In the genomic region with DNA sequence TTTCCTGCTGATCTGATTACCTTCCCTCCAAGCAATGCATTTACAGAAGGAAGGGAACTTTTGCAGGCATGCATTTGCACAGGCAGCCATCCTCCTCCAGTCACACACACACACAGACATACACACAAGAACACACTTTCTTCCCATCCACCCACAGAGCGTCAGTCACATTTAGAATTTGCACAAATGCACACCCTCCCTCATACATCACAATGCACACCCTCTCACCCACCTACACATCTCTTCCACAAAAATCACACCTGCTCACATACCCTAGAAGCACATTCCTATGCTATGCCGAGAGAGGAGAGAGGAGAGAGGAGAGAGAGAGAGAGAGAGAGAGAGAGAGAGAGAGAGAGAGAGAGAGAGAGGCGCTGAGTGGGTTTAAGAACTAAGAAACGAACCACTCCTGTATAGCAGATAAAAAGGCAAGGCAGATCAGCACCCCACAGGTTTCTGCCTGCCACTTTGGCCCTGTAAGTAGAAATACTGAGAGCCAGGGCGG, we compare ENCODE assay signal across 8 mouse cellular contexts. TPM values are rescaled to one million over a fixed set of nuclear protein-coding genes. Genes with fewer than 3 reads are reported as not detected.
DNase-seq lines count a peak whose midpoint lies in the region; ATAC-seq and TF ChIP-seq lines count a peak whose summit lies in the region.

A gene (plus strand): TSS at position 455 of the 505 bp plus-strand sequence.

- no peak for ATAC-seq in heart, embryonic 15.5 days (replicated peaks; ENCODE audit: insufficient number of reproducible peaks, insufficient read depth, low FRiP score, low read depth)
- ATAC-seq in forebrain, embryonic 15.5 days (replicated peaks) = no peak
- no peak for ATAC-seq in limb, embryonic 11.5 days (ENCODE audit: insufficient number of reproducible peaks, low FRiP score, low TSS enrichment, low read depth)
- no peak for ATAC-seq in megakaryocyte-erythroid progenitor cell, adult 5-6 weeks (replicated peaks; ENCODE audit: low FRiP score, low TSS enrichment, poor library complexity, severe bottlenecking)

- intact Hi-C loops in heart, postnatal 10 days (cut with DNase I) = loop anchor here (10.0 kb wide), 1 partner anchor 147 kb away; no protein-coding TSS in a partner anchor

- H3K4me1 ChIP-seq in heart, embryonic 15.5 days (replicated peaks) = peaks cover 29% of the 10 kb centered on the region
- peaks cover 8 to 19% of the 10 kb centered on the region in 2 experiments; a peak in 3 of 4 replicates for H3K4me1 ChIP-seq in ES-E14 (ENCODE audit: control insufficient read depth in 2 of 2, insufficient read depth in 2 of 2, low read length in 2 of 2, poor library complexity in 1 of 2)
- peaks cover 28% of the 10 kb centered on the region for H3K4me1 ChIP-seq in forebrain, embryonic 15.5 days
- peaks cover 6% of the 10 kb centered on the region for H3K4me1 ChIP-seq in limb, embryonic 11.5 days (ENCODE audit: control insufficient read depth, insufficient read depth, low read length)

- H3K4me2 ChIP-seq in heart, embryonic 15.5 days = peak within 1 kb of the TSS; percentile 97
- H3K4me2 ChIP-seq in forebrain, embryonic 15.5 days (replicated peaks) = no peak within 1 kb of the TSS
- no peak within 1 kb of the TSS for H3K4me2 ChIP-seq in limb, embryonic 11.5 days (ENCODE audit: low read depth, severe bottlenecking)

- no peak for DNase-seq in heart, postnatal 10 days
- DNase-seq in ES-E14 (ENCODE audit: low read depth, low spot score) = no peak
- no peak for DNase-seq in limb, embryonic 11.5 days (ENCODE audit: low spot score)
- no peak for DNase-seq in thymus, postnatal 14 days
- DNase-seq in spleen, postnatal 14 days (ENCODE audit: low spot score in 2 of 2) = no peak

- H3K36me3 ChIP-seq in heart, embryonic 15.5 days = no peaks in the 10 kb centered on the region
- peaks cover 2% of the 10 kb centered on the region; the same call in 1 of the 2 replicates for H3K36me3 ChIP-seq in ES-E14 (ENCODE audit: control insufficient read depth, insufficient read depth, low read length, poor library complexity, severe bottlenecking)
- H3K36me3 ChIP-seq in forebrain, embryonic 15.5 days = no peaks in the 10 kb centered on the region
- H3K36me3 ChIP-seq in limb, embryonic 11.5 days (ENCODE audit: control insufficient read depth, insufficient read depth, low read length) = no peaks in the 10 kb centered on the region

- H3K4me3 ChIP-seq in heart, embryonic 15.5 days = peak within 1 kb of the TSS; percentile 63
- H3K4me3 ChIP-seq in ES-E14 (ENCODE audit: insufficient read depth in 1 of 2, low read depth in 1 of 2, low read length in 2 of 2, poor library complexity in 1 of 2, severe bottlenecking in 1 of 2) = no peak within 1 kb of the TSS
- no peak within 1 kb of the TSS for H3K4me3 ChIP-seq in forebrain, embryonic 15.5 days
- no peak within 1 kb of the TSS for H3K4me3 ChIP-seq in limb, embryonic 11.5 days (ENCODE audit: low read depth, low read length)

- H3K9ac ChIP-seq in heart, embryonic 15.5 days = no peak within 1 kb of the TSS
- no peak within 1 kb of the TSS for H3K9ac ChIP-seq in ES-E14 (ENCODE audit: insufficient read depth, low read depth, low read length, poor library complexity, severe bottlenecking)
- H3K9ac ChIP-seq in forebrain, embryonic 15.5 days (replicated peaks) = no peak within 1 kb of the TSS
- no peak within 1 kb of the TSS for H3K9ac ChIP-seq in limb, embryonic 11.5 days (ENCODE audit: low read length)

- H3K9me3 ChIP-seq in heart, embryonic 15.5 days (replicated peaks) = no peaks in the 10 kb centered on the region
- H3K9me3 ChIP-seq in ES-E14 (ENCODE audit: control insufficient read depth, insufficient read depth, low read depth, low read length) = no peaks in the 10 kb centered on the region
- H3K9me3 ChIP-seq in forebrain, embryonic 15.5 days = no peaks in the 10 kb centered on the region
- H3K9me3 ChIP-seq in limb, embryonic 11.5 days (ENCODE audit: control insufficient read depth, low read length) = no peaks in the 10 kb centered on the region

- H3K27me3 ChIP-seq in heart, embryonic 15.5 days = peaks cover 15% of the 10 kb centered on the region
- peaks cover 14% of the 10 kb centered on the region for H3K27me3 ChIP-seq in forebrain, embryonic 15.5 days
- H3K27me3 ChIP-seq in limb, embryonic 11.5 days (ENCODE audit: control insufficient read depth, insufficient read depth, low read length) = peaks cover 9% of the 10 kb centered on the region; the same call in 1 of the 2 replicates

- H3K27ac ChIP-seq in heart, embryonic 15.5 days = peak within 1 kb of the TSS; percentile 43; the same call in 1 of the 2 replicates
- H3K27ac ChIP-seq in ES-E14 (ENCODE audit: insufficient read depth, low read depth, low read length, poor library complexity, severe bottlenecking) = no peak within 1 kb of the TSS
- H3K27ac ChIP-seq in forebrain, embryonic 15.5 days (replicated peaks) = no peak within 1 kb of the TSS
- no peak within 1 kb of the TSS for H3K27ac ChIP-seq in limb, embryonic 11.5 days (replicated peaks; ENCODE audit: low read depth, low read length)

- in situ Hi-C loops in ES-E14 (cut with MboI; ENCODE audit: low sequenced_read_pairs in 2 of 2, unreplicated experiment in 2 of 2) = no loop called here

- 42% methylated on average over 5 of the region's 5 CpGs for WGBS in heart, embryonic 15.5 days
- 64% methylated on average over 5 of the region's 5 CpGs for WGBS in forebrain, embryonic 15.5 days
- 64% methylated on average over 5 of the region's 5 CpGs for WGBS in limb, embryonic 11.5 days

TF ChIP-seq in ES-E14, 5 proteins besides CTCF, POLR2A, EP300 and RAD21:
- TF ChIP-seq CHD2 (IDR thresholded peaks at IDR 0.05; ENCODE audit: low read depth, low read length) = no peak
- TF ChIP-seq ZNF384 (IDR thresholded peaks at IDR 0.05; ENCODE audit: low read depth, low read length) = no peak
- TF ChIP-seq ZC3H11A (IDR thresholded peaks at IDR 0.05; ENCODE audit: borderline replicate concordance, low read depth, low read length) = no peak
- TF ChIP-seq HCFC1 (IDR thresholded peaks at IDR 0.05; ENCODE audit: borderline replicate concordance, insufficient read depth, low read length) = no peak
- TF ChIP-seq MAFK (IDR thresholded peaks at IDR 0.05; ENCODE audit: insufficient read depth, low read depth, low read length) = no peak

RNA-seq across cellular contexts. Expression of the gene that starts here (rescaled TPM):
- polyA plus RNA-seq in heart, embryonic 15.5 days (2015; fragmentation: Nextera tagmentation; extraction: Ambion mirVana) = 6.2 and 8.5 TPM in 2 replicates
- total RNA-seq in heart, postnatal 10 days (2021) = 1 to 10 TPM; 5.0 to 6.6 TPM
- total RNA-seq in ES-E14 (2012; rRNA removed) = 66.2 and 127 TPM in 2 replicates
- 15.9 and 17.9 TPM in 2 replicates for polyA plus RNA-seq in forebrain, embryonic 15.5 days (2015; fragmentation: Nextera tagmentation; extraction: Ambion mirVana)
- polyA plus RNA-seq in limb, embryonic 11.5 days (2014; fragmentation: Nextera tagmentation; extraction: Ambion mirVana) = 27.0 and 30.1 TPM in 2 replicates
- total RNA-seq in megakaryocyte-erythroid progenitor cell, adult 5-6 weeks (2014; fragmentation: Nextera tagmentation) = 0.45 TPM in 1 of 2 replicates, not detected in the other
- total RNA-seq in megakaryocyte-erythroid progenitor cell, adult 5-6 weeks (2017) = not detected in 2 replicates

Comparison
In these comparisons a context has a peak if more than half of its experiments do, and no peak if none do; other contexts are left out.
1. RNA of the gene that starts here (total RNA-seq): 66.2 to 127 TPM in ES-E14 and 5.0 to 6.6 TPM in heart, postnatal 10 days; 0.45 TPM in megakaryocyte-erythroid progenitor cell, adult 5-6 weeks; every median in the first group is over 4 times any median in the second.